Mouse (Mus musculus) sigmoid colon, adult 10 weeks (tissue): ENCODE data around the gene Tekt3. TPM values are rescaled to one million over a fixed set of nuclear protein-coding genes. Genes with fewer than 3 reads are reported as not detected.

Source experiments
- polyA plus RNA-seq: library from polyadenylated mRNA; stranded (reverse); fragments of 350-450 nt; fragmentation: Illumina TruSeq; extraction: RNeasy Lipid Tissue Mini Kit (QIAGEN cat#74804); gene quantifications from one replicate; pipeline ENCODE4 v1.2.3, GENCODE M21; 2014; ENCODE audit warnings: low read depth, low replicate concordance

The Tekt3 gene
- polyA plus RNA-seq: not detected

GRCm38 (mm10) chr11:63061446-63061845, at the start of gene Tekt3:
TSS of gene Tekt3 (plus strand) at chr11:63061654.

GRCm38 (mm10) chr11:63128784-63129183, 67.3 kb downstream of the Tekt3 start, which contains the start of gene Pmp22:
TSS of gene Pmp22 (plus strand) at chr11:63128982.

Other genes starting within 250 kb of the Tekt3 start
- gene Trim16, start 241.4 kb upstream of the Tekt3 start, polyA plus RNA-seq: 81.2 TPM
- 2.4 TPM for gene Fbxw10, start 214.6 kb upstream of the Tekt3 start, polyA plus RNA-seq
- 178 TPM for gene Tvp23b, start 182.2 kb upstream of the Tekt3 start, polyA plus RNA-seq
- gene Cdrt4, start 110.5 kb upstream of the Tekt3 start, polyA plus RNA-seq: not detected
- gene Pmp22, start 67.3 kb downstream of the Tekt3 start, polyA plus RNA-seq: 805 TPM